Mouse (Mus musculus) E14TG2a.4 (cell line): ENCODE results near the gene Rere.

Experiments
- CTCF ChIP-seq: conservative IDR thresholded peaks from 2 replicates; pipeline ENCODE4 v1.5.1; 2014; ENCODE audit warnings: low read length
- NANOG ChIP-seq: IDR thresholded peaks from 2 replicates; pipeline ENCODE4 v1.6.1; 2014; ENCODE audit warnings: borderline replicate concordance, low read length, mixed read lengths
- POU5F1 ChIP-seq: IDR thresholded peaks from 2 replicates; pipeline ENCODE4 v1.6.1; 2014; ENCODE audit warnings: low read length, borderline replicate concordance

GRCm38 (mm10) chr4:150248917-150249316 is 32.5 kb upstream of the Rere start:
- TF ChIP-seq CTCF (no peak), POU5F1 (no peak), NANOG (no peak)
